Mouse (Mus musculus) heart, postnatal 0 days (tissue): ENCODE data around the gene Tmem136.
A peak's percentile ranks its signal among the peaks of the same experiment; 100 is the strongest.

ENCODE experiments used
- CTCF ChIP-seq: IDR thresholded peaks from 2 replicates; pipeline ENCODE4 v1.5.1; 2016; ENCODE audit warnings: antibody characterized with exemption, control low read depth, low read depth
- EP300 ChIP-seq: IDR thresholded peaks from 2 replicates; pipeline ENCODE4 v1.6.1; 2016; ENCODE audit warnings: antibody characterized with exemption, low read depth

GRCm38 (mm10) chr9:43105664-43106361 is 10.6 kb downstream of the Tmem136 start:
- TF ChIP-seq CTCF (no peak), EP300 (peak; percentile 61)
